13 mouse cellular contexts compared by ENCODE assay signal in genomic region chr7:80424722-80425121, GRCm38 (mm10). TPM values are rescaled to one million over a fixed set of nuclear protein-coding genes. Genes with fewer than 3 reads are reported as not detected.
DNase-seq lines count a peak whose midpoint lies in the region; ATAC-seq and TF ChIP-seq lines count a peak whose summit lies in the region.
"Had no signal": no experiment of that assay in that cellular context is flagged by ENCODE, and none has a peak within 500 bp of the region (broad histone marks: within the 10 kb centered on the region; RNA-seq: fewer than 3 reads in every experiment).

No protein-coding gene starts in this region.

- no peaks in the 10 kb centered on the region for H3K36me3 ChIP-seq in heart, adult 2 months (ENCODE audit: control insufficient read depth, insufficient read depth, low read length)
- H3K36me3 ChIP-seq in heart, embryonic 10.5 days = no peaks in the 10 kb centered on the region
- no peaks in the 10 kb centered on the region for H3K36me3 ChIP-seq in forebrain, embryonic 12.5 days (replicated peaks)
- H3K36me3 ChIP-seq: embryonic facial prominence, embryonic 15.5 days had no signal

- TF ChIP-seq CTCF in heart, adult 2 months (IDR thresholded peaks at IDR 0.05) = peak; percentile 45
- peak; percentile 36; the same call in 1 of the 2 replicates for TF ChIP-seq CTCF in lung, adult 2 months (IDR thresholded peaks at IDR 0.05; ENCODE audit: insufficient read depth, low read length)

- H3K9me3 ChIP-seq in heart, embryonic 10.5 days = no peaks in the 10 kb centered on the region
- no peaks in the 10 kb centered on the region for H3K9me3 ChIP-seq in forebrain, embryonic 12.5 days
- H3K9me3 ChIP-seq: embryonic facial prominence, embryonic 15.5 days had no signal

- no peak for TF ChIP-seq POLR2A in heart, adult 2 months (IDR thresholded peaks at IDR 0.05; ENCODE audit: insufficient read depth, low read depth, low read length)
- TF ChIP-seq POLR2A in lung, adult 2 months (IDR thresholded peaks at IDR 0.05; ENCODE audit: borderline replicate concordance, extremely low read depth, low read depth, low read length) = no peak

- peaks cover 10% of the 10 kb centered on the region for H3K4me1 ChIP-seq in heart, adult 2 months (ENCODE audit: control insufficient read depth, insufficient read depth, low read length)
- peaks cover 13% of the 10 kb centered on the region for H3K4me1 ChIP-seq in heart, embryonic 10.5 days
- peaks cover 3% of the 10 kb centered on the region for H3K4me1 ChIP-seq in lung, adult 2 months (ENCODE audit: control insufficient read depth, insufficient read depth, low read length)
- peaks cover 3% of the 10 kb centered on the region for H3K4me1 ChIP-seq in forebrain, embryonic 12.5 days

- intact Hi-C loops in heart, adult 2 months (cut with DNase I) = no loop called here

- H3K27me3 ChIP-seq in heart, adult 2 months (ENCODE audit: control insufficient read depth, insufficient read depth, low read length) = no peaks in the 10 kb centered on the region
- no peaks in the 10 kb centered on the region for H3K27me3 ChIP-seq in heart, embryonic 10.5 days (ENCODE audit: insufficient read depth, poor library complexity, severe bottlenecking)
- H3K27me3 ChIP-seq in forebrain, embryonic 12.5 days = no peaks in the 10 kb centered on the region
- H3K27me3 ChIP-seq: embryonic facial prominence, embryonic 15.5 days had no signal

- no peak overlapping the region for H3K4me3 ChIP-seq in heart, adult 2 months
- no peak overlapping the region for H3K4me3 ChIP-seq in heart, embryonic 10.5 days
- H3K4me3 ChIP-seq in lung, adult 2 months (replicated peaks; ENCODE audit: extremely low read depth, low read depth, low read length) = no peak overlapping the region
- H3K4me3 ChIP-seq in forebrain, embryonic 12.5 days (replicated peaks) = no peak overlapping the region
- H3K4me3 ChIP-seq: embryonic facial prominence, embryonic 15.5 days had no signal

- WGBS in heart, adult 2 months = 95% methylated on average over 6 of the region's 6 CpGs
- WGBS in heart, embryonic 10.5 days = 79% methylated on average over 6 of the region's 6 CpGs
- 87% methylated on average over 6 of the region's 6 CpGs for WGBS in lung, adult 2 months
- 84% methylated on average over 6 of the region's 6 CpGs for WGBS in forebrain, embryonic 12.5 days

- DNase-seq in heart, adult 2 months = no peak
- DNase-seq in heart, embryonic 10.5 days (ENCODE audit: low spot score) = no peak
- DNase-seq in lung, adult 2 months = no peak
- DNase-seq in lung, postnatal 4 days = no peak
- DNase-seq in ES-CJ7 (ENCODE audit: low read depth, low spot score) = peak; percentile 68
- DNase-seq in naive thymus-derived CD4-positive, alpha-beta T cell, adult 2 months (ENCODE audit: low read depth) = peak; percentile 45
- DNase-seq in natural killer cell, adult 2 months (ENCODE audit: low spot score in 2 of 2) = no peak
- DNase-seq: cerebellum, postnatal 25 days; heart, postnatal 10 days; lung, postnatal 10 days had no signal

- TF ChIP-seq EP300 in heart, adult 2 months (IDR thresholded peaks at IDR 0.05; ENCODE audit: insufficient read depth, low read depth, low read length) = no peak

- H3K27ac ChIP-seq in heart, adult 2 months = no peak overlapping the region
- H3K27ac ChIP-seq in heart, embryonic 10.5 days = no peak overlapping the region
- no peak overlapping the region for H3K27ac ChIP-seq in forebrain, embryonic 12.5 days
- H3K27ac ChIP-seq: embryonic facial prominence, embryonic 15.5 days had no signal

- no peaks in the 10 kb centered on the region for H3K79me2 ChIP-seq in heart, adult 2 months (replicated peaks; ENCODE audit: control insufficient read depth, insufficient read depth, low read length)

- H3K4me2 ChIP-seq in forebrain, embryonic 12.5 days = no peak overlapping the region
- H3K4me2 ChIP-seq: embryonic facial prominence, embryonic 15.5 days had no signal

- no peak overlapping the region for H3K9ac ChIP-seq in heart, adult 2 months (ENCODE audit: low read depth, low read length)
- H3K9ac ChIP-seq in forebrain, embryonic 12.5 days = no peak overlapping the region
- H3K9ac ChIP-seq: embryonic facial prominence, embryonic 15.5 days had no signal

- ATAC-seq in forebrain, embryonic 12.5 days (ENCODE audit: low FRiP score) = no peak
- ATAC-seq: midbrain, embryonic 16.5 days had no signal

RNA-seq across cellular contexts. Expression of gene Furin, which starts 19.5 kb away (rescaled TPM):
- 100 to 1,000 TPM; 108 to 129 TPM for total RNA-seq in heart, adult 2 months (2021)
- 64.9 and 79.4 TPM in 2 replicates for polyA plus RNA-seq in heart, adult 2 months (2012; rRNA removed)
- polyA plus RNA-seq in heart, embryonic 10.5 days (2016; fragmentation: Nextera tagmentation; extraction: Ambion mirVana) = 18.1 and 20.7 TPM in 2 replicates
- 106 and 114 TPM in 2 replicates for polyA plus RNA-seq in lung, adult 2 months (2012; rRNA removed)
- polyA plus RNA-seq in forebrain, embryonic 12.5 days (2016; fragmentation: Nextera tagmentation; extraction: Ambion mirVana) = 3.3 and 4.3 TPM in 2 replicates

RNA-seq across cellular contexts. Expression of gene Fes, which starts 37.0 kb away (rescaled TPM):
- total RNA-seq in heart, adult 2 months (2021) = 1 to 10 TPM; 8.9 to 9.8 TPM
- polyA plus RNA-seq in heart, adult 2 months (2012; rRNA removed) = 15.4 and 17.3 TPM in 2 replicates
- 9.7 and 11.7 TPM in 2 replicates for polyA plus RNA-seq in heart, embryonic 10.5 days (2016; fragmentation: Nextera tagmentation; extraction: Ambion mirVana)
- polyA plus RNA-seq in lung, adult 2 months (2012; rRNA removed) = 51.4 and 60.1 TPM in 2 replicates
- polyA plus RNA-seq in forebrain, embryonic 12.5 days (2016; fragmentation: Nextera tagmentation; extraction: Ambion mirVana) = 6.6 and 7.4 TPM in 2 replicates

RNA-seq across cellular contexts. Expression of gene Man2a2, which starts 53.5 kb away (rescaled TPM):
- total RNA-seq in heart, adult 2 months (2021) = 10 to 100 TPM; 55.7 to 58.7 TPM
- 75.8 and 82.4 TPM in 2 replicates for polyA plus RNA-seq in heart, adult 2 months (2012; rRNA removed)
- polyA plus RNA-seq in heart, embryonic 10.5 days (2016; fragmentation: Nextera tagmentation; extraction: Ambion mirVana) = 20.0 and 20.9 TPM in 2 replicates
- polyA plus RNA-seq in lung, adult 2 months (2012; rRNA removed) = 93.7 and 96.3 TPM in 2 replicates
- 23.8 and 26.0 TPM in 2 replicates for polyA plus RNA-seq in forebrain, embryonic 12.5 days (2016; fragmentation: Nextera tagmentation; extraction: Ambion mirVana)

Comparison
In these comparisons a context has a peak if more than half of its experiments do, and no peak if none do; other contexts are left out.
1. DNase-seq: peak in ES-CJ7 (single experiment) and naive thymus-derived CD4-positive, alpha-beta T cell, adult 2 months (single experiment); none in heart, adult 2 months (0 of 2), heart, embryonic 10.5 days (single experiment), lung, adult 2 months (single experiment), lung, postnatal 4 days (0 of 2) and natural killer cell, adult 2 months (0 of 2).